Mouse (Mus musculus) hematopoietic stem cell, adult 5-6 weeks (primary cell): ENCODE measurements around the gene U2af1. TPM values are rescaled to one million over a fixed set of nuclear protein-coding genes. Genes with fewer than 3 reads are reported as not detected.
"Not testable (repeated sequence)": the region's sequence is repeated elsewhere in the genome, so short reads cannot be mapped to it uniquely, and the experiment has no call there.

ENCODE experiments used
- ATAC-seq, 2 experiments: fragments of 125-278 bp in 1 of 2; replicated peaks in 1 of 2; 2 replicates each; pipeline ENCODE4 v1.8.0; 2016 to 2017; ENCODE audit warnings: inconsistent platforms in 2 of 2, mild to moderate bottlenecking in 2 of 2, moderate number of reproducible peaks in 2 of 2, low read depth in 1 of 2, moderate TSS enrichment in 1 of 2; ENCODE audit not compliant: low FRiP score in 2 of 2, poor library complexity in 2 of 2, severe bottlenecking in 2 of 2, insufficient read depth in 1 of 2, low TSS enrichment in 1 of 2
- total RNA-seq: library from RNA; stranded (forward); fragments of 172-1452, 232-1000 nt; gene quantifications from 2 replicates; pipeline ENCODE4 v1.2.3, GENCODE M21; 2017

U2af1 gene
- total RNA-seq, 1 experiment from 2014 or later = 307 TPM

- peak; percentile 60 to 63; a peak in 3 of 4 replicates for ATAC-seq
These were observed 21.5 kb downstream of the U2af1 start, which contains the start of gene Cbs for GRCm38 (mm10) chr17:31636942-31637811. Cbs (minus strand) TSS chr17:31637238.

DNA sequence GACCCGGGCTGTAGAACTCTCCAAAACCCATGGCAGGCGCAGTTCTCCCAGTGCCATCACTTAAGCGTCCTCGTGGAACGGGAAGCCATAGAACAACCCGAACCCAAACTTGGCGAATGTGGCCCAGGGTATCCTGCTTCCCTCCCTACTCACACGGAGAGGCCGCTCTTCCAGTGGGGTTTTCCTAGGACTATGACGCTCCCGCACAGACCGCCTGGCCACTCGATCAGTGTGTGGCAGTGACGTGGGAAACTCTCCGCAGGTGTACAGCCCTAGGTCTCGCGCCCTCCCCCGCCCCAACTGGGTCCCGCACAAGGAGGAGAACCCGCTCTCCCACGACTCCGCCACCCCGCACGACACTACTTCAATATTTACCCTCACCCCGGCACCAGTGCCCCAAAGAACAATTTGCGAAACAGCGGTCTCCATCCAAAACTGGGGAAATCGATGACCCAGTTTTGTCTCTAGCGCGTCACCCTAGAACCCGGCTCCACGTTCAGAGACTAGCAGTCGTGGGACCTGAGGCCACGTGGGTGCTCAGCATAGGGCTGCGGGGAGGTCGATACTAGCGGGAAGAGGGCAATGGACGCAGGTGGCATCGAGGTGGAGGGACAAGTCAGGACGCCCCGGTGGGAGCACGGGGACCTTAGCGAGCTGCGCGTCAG, 22.3 kb downstream of the U2af1 start:
- 0 out of 4 replicates have a peak, but pooled peaks of 1 of the 2 experiments have one; percentile 7 for ATAC-seq

GRCm38 (mm10) chr17:31635781-31636180, 22.9 kb downstream of the U2af1 start:
- no peak for ATAC-seq

DNA sequence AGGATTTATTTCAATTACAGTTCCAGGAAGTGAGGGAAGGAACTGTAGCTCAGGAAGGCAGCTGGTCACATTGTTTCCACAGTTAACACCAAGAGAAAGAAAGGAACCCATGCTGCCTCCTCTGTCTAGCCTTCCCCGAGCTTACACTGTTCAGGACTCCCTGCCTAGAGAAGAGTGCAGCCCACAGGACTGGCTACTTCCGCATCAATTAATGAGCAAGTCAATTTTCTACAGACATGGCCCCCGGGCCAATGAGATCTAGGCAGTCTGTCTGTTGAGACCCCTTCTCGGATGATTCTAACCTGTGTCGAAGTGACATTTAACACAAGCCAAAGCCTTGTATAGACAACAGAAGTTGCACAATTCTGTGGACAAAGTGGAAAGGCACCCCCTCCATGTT, 23.8 kb downstream of the U2af1 start:
- ATAC-seq = no peak

GRCm38 (mm10) chr17:31633007-31633406, 25.7 kb downstream of the U2af1 start:
- ATAC-seq = no peak

DNA sequence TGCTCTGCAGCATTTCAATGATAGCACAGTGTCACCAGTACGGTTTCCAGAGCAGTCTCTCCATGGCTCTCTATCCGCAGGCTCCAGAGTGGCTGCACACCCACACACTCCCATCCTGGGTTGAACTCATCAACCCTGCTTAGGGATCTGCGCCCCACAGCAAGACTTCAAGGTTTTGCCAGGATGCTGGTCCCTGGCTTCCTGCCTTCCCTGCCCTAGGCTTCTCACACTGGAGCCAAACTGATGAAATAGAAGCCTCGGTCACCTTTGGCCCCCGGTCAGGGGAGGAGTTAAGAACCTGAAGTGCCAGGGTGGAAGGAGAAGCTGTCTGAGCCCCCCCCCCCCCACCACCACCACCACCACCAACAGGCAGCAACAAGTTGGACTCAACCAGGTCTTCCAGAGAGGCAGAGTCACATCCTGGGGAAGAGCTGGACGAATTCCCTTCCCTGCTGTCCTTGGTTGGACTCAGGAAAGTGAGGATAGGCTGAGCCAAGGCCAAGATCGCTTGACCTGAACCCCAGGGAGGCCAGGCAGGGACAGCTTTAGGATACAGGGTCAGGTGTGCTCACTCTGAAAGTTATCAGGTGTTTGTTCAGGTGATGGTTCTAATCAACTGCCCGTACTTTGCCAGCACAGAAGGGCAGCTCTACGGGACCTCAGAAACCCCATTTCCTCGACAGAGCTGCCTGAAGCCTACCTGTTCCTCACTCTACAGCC, 27.5 kb downstream of the U2af1 start:
- no peak for ATAC-seq

- ATAC-seq = no peak
These were observed 30.7 kb downstream of the U2af1 start for GRCm38 (mm10) chr17:31627961-31628360.

DNA sequence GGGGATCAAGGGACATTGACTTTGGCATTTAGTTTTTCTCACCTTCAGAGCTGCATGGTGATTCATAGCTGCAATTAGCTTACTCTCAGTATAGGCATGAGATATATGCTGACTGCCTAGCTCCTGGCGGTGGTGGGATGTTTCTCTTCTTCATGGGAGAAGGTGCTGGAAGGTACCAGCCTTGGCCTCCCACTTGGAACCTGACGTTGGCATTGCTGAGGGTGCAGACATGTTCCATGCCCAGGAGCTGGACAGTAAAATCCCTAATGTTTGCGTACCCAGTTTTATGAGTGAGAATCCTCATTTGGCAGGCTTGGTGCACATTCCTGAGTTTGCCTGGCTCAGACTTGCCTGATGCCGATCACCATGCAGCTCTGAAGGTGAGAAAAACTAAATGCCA, 35.6 kb downstream of the U2af1 start:
- ATAC-seq = no peak

DNA sequence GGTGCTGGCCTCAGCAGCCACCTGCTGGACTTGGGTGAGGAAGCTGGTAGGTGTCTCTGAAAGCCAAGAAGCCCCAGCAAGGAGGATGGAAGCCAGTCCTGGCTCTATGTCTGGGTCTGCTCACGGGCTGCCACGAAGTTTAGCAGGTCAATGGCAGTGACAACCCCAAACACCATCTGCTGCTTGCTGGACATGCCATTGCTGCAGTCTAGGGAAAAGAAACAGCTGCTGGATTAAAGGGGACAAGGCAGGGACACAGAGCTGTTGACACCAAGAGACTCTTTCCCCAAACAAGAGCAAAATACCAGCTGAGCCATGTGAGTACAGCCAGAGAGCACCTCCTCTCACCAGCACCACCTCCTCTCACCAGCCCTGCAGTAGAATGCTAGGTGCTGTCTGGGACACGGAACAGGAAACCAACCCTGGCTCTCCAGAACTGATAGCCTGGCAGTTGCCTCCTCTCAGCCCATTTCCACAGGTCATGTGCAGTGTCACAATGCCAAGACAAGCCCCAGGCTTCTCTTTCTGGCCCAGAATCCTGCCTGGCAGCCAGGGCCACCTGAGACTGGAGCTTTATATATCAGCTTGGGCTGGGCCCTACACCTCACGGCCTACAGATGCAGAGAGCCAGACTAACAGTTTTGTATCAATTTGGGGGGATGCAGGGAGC, 45.5 kb downstream of the U2af1 start:
- peak; percentile 22 to 52; a peak in 2 of 4 replicates for ATAC-seq

- ATAC-seq = no peak
These were observed 48.8 kb downstream of the U2af1 start for GRCm38 (mm10) chr17:31609895-31610294.

DNA sequence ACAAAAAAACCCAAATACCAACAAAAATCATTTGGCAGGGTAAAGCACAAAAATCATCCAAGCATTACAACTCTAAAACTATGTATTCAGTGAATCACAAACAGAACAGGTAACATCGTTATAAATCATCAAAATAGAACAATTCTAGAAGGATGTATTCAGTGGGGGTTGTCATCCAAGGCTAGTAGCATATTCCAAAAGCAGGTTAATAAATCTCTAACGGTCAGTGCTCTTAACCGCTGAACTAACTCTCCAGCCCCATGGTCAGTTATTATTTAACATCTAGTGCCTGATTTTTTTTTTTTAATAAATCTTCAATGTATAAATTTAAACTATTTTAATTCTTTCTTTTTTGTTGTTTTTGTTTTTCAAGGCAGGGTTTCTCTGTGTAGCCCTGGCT, 49.5 kb downstream of the U2af1 start:
- not testable (repeated sequence) for ATAC-seq

GRCm38 (mm10) chr17:31607256-31607951, 51.3 kb downstream of the U2af1 start:
- no peak for ATAC-seq

DNA sequence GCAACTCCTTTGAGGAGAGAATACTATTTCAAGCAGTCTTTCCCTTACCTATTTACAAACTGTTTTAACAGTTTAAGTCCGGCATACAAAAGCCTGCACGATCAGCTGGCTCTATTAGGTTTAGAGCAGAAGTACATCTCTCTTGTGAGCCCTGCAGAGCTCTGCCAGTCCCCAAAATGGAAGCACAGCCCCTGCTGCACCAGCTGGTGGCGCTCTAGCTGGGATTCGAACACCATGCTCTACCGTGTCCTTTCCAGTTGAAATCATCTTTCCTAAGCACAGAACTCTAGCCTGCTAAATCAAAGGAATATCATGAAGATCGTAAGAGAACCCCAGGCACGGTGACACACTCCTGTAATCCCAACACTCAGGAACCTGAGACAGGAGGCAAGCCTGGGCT, 52.3 kb downstream of the U2af1 start:
- ATAC-seq = no peak

- no peak for ATAC-seq
These were observed 60.1 kb downstream of the U2af1 start for GRCm38 (mm10) chr17:31598593-31598992.

DNA sequence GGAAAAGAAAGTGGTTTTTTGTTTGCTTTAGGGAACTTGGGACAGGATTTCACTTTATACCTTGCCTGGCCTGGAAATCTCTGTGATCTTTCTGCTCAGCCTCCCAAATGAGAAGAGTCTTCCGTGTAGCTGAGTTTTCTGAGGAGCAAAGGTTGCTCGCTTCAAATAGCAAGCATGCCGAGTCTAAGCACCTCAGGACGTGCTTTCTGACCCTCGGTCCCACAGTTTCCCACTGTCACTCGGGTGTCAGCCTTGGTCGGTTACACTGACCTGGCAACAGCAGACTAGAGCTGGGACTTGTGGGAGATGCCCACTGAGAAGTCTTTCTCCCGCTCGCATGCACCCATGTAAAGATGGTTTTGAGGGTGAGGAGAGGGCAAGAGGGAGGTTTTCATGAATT, 60.7 kb downstream of the U2af1 start:
- no peak for ATAC-seq
